Mouse (Mus musculus) embryo, embryonic 11 days (tissue): ENCODE measurements around the gene Cpeb1.
A peak's percentile ranks its signal among the peaks of the same experiment; 100 is the strongest.
"Not testable (repeated sequence)": the region's sequence is repeated elsewhere in the genome, so short reads cannot be mapped to it uniquely, and the experiment has no call there.

Source experiments
- DNase-seq: peaks from one replicate; pipeline ENCODE4 v3.0.0-alpha.2; 2015

Gene Cpeb1

GRCm38 (mm10) chr7:81455155-81455651 is at the start of gene Cpeb1:
Gene Cpeb1 (minus strand): TSS chr7:81455465.
- DNase-seq = peak; percentile 72

GRCm38 (mm10) chr7:81501050-81501449 is 45.8 kb upstream of the Cpeb1 start:
- no peak for DNase-seq

- DNase-seq = no peak
These were observed 42.9 kb upstream of the Cpeb1 start, which contains the start of gene BC048679 for GRCm38 (mm10) chr7:81498181-81498580. Gene BC048679 (minus strand): TSS chr7:81498281.

- DNase-seq = peak; percentile 60
These were observed 41.9 kb upstream of the Cpeb1 start for GRCm38 (mm10) chr7:81497171-81497570.

GRCm38 (mm10) chr7:81493331-81494021 is 38.2 kb upstream of the Cpeb1 start, which contains the start of gene Ap3b2:
Gene Ap3b2 (minus strand): TSS chr7:81493925.
- peak; percentile 88 for DNase-seq

- DNase-seq = no peak
These were observed 37.4 kb upstream of the Cpeb1 start for GRCm38 (mm10) chr7:81492628-81493027.

- peak; percentile 59 for DNase-seq
These were observed 34.4 kb upstream of the Cpeb1 start for GRCm38 (mm10) chr7:81489649-81490048.

GRCm38 (mm10) chr7:81480800-81481199 is 25.5 kb upstream of the Cpeb1 start:
- peak; percentile 24 for DNase-seq

GRCm38 (mm10) chr7:81479531-81480090 is 24.3 kb upstream of the Cpeb1 start:
- peak; percentile 16 for DNase-seq

- not testable (repeated sequence) for DNase-seq
These were observed 23.0 kb upstream of the Cpeb1 start for GRCm38 (mm10) chr7:81478261-81478660.

GRCm38 (mm10) chr7:81476833-81477232 is 21.6 kb upstream of the Cpeb1 start:
- DNase-seq = peak; percentile 65

- no peak for DNase-seq
These were observed 20.0 kb upstream of the Cpeb1 start for GRCm38 (mm10) chr7:81475221-81475620.

GRCm38 (mm10) chr7:81464906-81465450 is 9.7 kb upstream of the Cpeb1 start:
- DNase-seq = no peak

- DNase-seq = peak; percentile 75
These were observed 8.9 kb upstream of the Cpeb1 start for GRCm38 (mm10) chr7:81464116-81464515.

- DNase-seq = no peak
These were observed 7.5 kb upstream of the Cpeb1 start for GRCm38 (mm10) chr7:81462815-81463214.

- DNase-seq = peak; percentile 54
These were observed 780 bp downstream of the Cpeb1 start for GRCm38 (mm10) chr7:81454331-81455039.

GRCm38 (mm10) chr7:81453443-81454274 is 1.6 kb downstream of the Cpeb1 start:
- peak; percentile 73 for DNase-seq

- peak; percentile 54 for DNase-seq
These were observed 2.3 kb downstream of the Cpeb1 start for GRCm38 (mm10) chr7:81452971-81453441.

- DNase-seq = peak; percentile 12
These were observed 56.3 kb downstream of the Cpeb1 start for GRCm38 (mm10) chr7:81398957-81399356.

- no peak for DNase-seq
These were observed 75.9 kb downstream of the Cpeb1 start for GRCm38 (mm10) chr7:81379363-81379762.

- peak; percentile 71 for DNase-seq
These were observed 82.8 kb downstream of the Cpeb1 start for GRCm38 (mm10) chr7:81372337-81372920.

- DNase-seq = no peak
These were observed 83.5 kb downstream of the Cpeb1 start for GRCm38 (mm10) chr7:81371811-81372210.
